Mouse (Mus musculus) cerebellum, adult 2 months (tissue): ENCODE measurements around the gene 2510002D24Rik.

Experiments
- CTCF ChIP-seq: fragments of 200-500 bp; IDR thresholded peaks from 2 replicates; pipeline ENCODE4 v1.5.1; 2011; ENCODE audit warnings: low read depth, mild to moderate bottlenecking, control low read depth, low read length, moderate library complexity, borderline replicate concordance; ENCODE audit not compliant: insufficient read depth
- POLR2A ChIP-seq: fragments of 200-500 bp; IDR thresholded peaks from 2 replicates; pipeline ENCODE4 v1.6.1; 2011; ENCODE audit warnings: low read length, control low read depth, borderline replicate concordance; ENCODE audit not compliant: insufficient read depth

GRCm38 (mm10) chr16:18822925-18823324, 13.5 kb upstream of the 2510002D24Rik start:
- TF ChIP-seq POLR2A (no peak), CTCF (no peak)
